In the genomic region with DNA sequence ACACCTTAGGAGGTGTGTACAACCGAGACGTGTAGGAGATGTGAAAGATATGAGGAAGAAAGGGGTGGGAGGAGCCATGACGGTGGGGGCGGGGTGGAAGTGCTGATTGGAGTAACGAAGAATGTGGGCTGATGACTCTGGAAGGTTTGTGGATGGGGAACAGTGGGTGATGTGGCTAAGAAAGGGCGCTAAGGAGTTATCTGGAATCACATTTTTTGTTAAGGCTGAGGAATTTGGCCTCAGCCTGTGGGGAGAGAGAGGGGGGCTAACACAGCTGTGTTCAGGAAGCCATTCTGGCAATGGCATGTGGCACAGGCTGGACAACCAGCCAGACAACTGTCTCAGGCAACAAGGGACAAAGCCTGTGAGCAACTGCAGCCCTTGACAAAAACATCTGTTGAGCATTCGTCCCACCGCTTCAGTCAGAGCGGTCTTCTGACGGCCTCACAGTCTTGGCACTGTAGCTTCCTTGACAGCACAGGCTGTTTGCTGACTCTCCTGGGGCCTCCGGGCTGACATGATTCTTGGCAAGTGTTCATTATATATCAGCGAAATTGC, we compare ENCODE assay signal across 8 mouse cellular contexts. TPM values are rescaled to one million over a fixed set of nuclear protein-coding genes. Genes with fewer than 3 reads are reported as not detected.
DNase-seq lines count a peak whose midpoint lies in the region; ATAC-seq and TF ChIP-seq lines count a peak whose summit lies in the region.

No protein-coding gene starts in this region.

- H3K9ac ChIP-seq in intestine, embryonic 15.5 days: no peak overlapping the region
- 0 out of 2 replicates have a peak overlapping the region, but pooled peaks have one; percentile 1 for H3K9ac ChIP-seq in liver, postnatal 0 days (replicated peaks)
- H3K9ac ChIP-seq in neural tube, embryonic 15.5 days (replicated peaks): no peak overlapping the region

- peak overlapping the region; percentile 74 for H3K27ac ChIP-seq in intestine, embryonic 15.5 days
- peak overlapping the region; percentile 55 for H3K27ac ChIP-seq in liver, postnatal 0 days (ENCODE audit: low read depth)
- 0 out of 2 replicates have a peak overlapping the region, but pooled peaks have one; percentile 37 for H3K27ac ChIP-seq in neural tube, embryonic 15.5 days (replicated peaks)

- no peaks in the 10 kb centered on the region for H3K27me3 ChIP-seq in intestine, embryonic 15.5 days (replicated peaks)
- no peaks in the 10 kb centered on the region for H3K27me3 ChIP-seq in liver, postnatal 0 days (ENCODE audit: insufficient read depth, low read length)
- H3K27me3 ChIP-seq in neural tube, embryonic 15.5 days (replicated peaks): no peaks in the 10 kb centered on the region

- TF ChIP-seq CTCF in liver, postnatal 0 days (IDR thresholded peaks at IDR 0.05; ENCODE audit: low read depth): no peak

- H3K4me3 ChIP-seq in intestine, embryonic 15.5 days (replicated peaks): no peak overlapping the region
- no peak overlapping the region for H3K4me3 ChIP-seq in liver, postnatal 0 days (ENCODE audit: low read depth, low read length)
- H3K4me3 ChIP-seq in neural tube, embryonic 15.5 days (replicated peaks): no peak overlapping the region

- H3K9me3 ChIP-seq in intestine, embryonic 15.5 days: no peaks in the 10 kb centered on the region
- H3K9me3 ChIP-seq in liver, postnatal 0 days (ENCODE audit: low read length): no peaks in the 10 kb centered on the region
- H3K9me3 ChIP-seq in neural tube, embryonic 15.5 days (replicated peaks): no peaks in the 10 kb centered on the region

- no peaks in the 10 kb centered on the region for H3K36me3 ChIP-seq in intestine, embryonic 15.5 days
- no peaks in the 10 kb centered on the region for H3K36me3 ChIP-seq in liver, postnatal 0 days (replicated peaks; ENCODE audit: insufficient read depth, low read length)
- H3K36me3 ChIP-seq in neural tube, embryonic 15.5 days: no peaks in the 10 kb centered on the region

- H3K4me2 ChIP-seq in intestine, embryonic 15.5 days (replicated peaks): peak overlapping the region; percentile 37
- H3K4me2 ChIP-seq in liver, postnatal 0 days (ENCODE audit: low read depth, low read length): peak overlapping the region; percentile 57
- no peak overlapping the region for H3K4me2 ChIP-seq in neural tube, embryonic 15.5 days

- peak; percentile 15 to 22 for DNase-seq in cerebellum, postnatal 25 days
- DNase-seq in cerebellum, adult 11-12 months: no peak
- DNase-seq in c-Kit-positive CD71-positive TER-119-negative erythroid progenitor cells, embryonic 14.5 days (ENCODE audit: low read depth): peak; percentile 50
- peak; percentile 99 for DNase-seq in heart, adult 11 months
- peak; percentile 61 for DNase-seq in liver, postnatal 0 days
- DNase-seq in frontal cortex, adult 2 months (ENCODE audit: extremely low spot score in 1 of 2, low spot score in 1 of 2): no peak

- WGBS in intestine, embryonic 15.5 days: 26% methylated on average over 12 of the region's 12 CpGs
- 25% methylated on average over 12 of the region's 12 CpGs for WGBS in liver, postnatal 0 days (ENCODE audit: insufficient replicate concordance)
- WGBS in neural tube, embryonic 15.5 days: 37% methylated on average over 12 of the region's 12 CpGs

- H3K4me1 ChIP-seq in intestine, embryonic 15.5 days (replicated peaks): peaks cover 35% of the 10 kb centered on the region
- H3K4me1 ChIP-seq in liver, postnatal 0 days (ENCODE audit: insufficient read depth): peaks cover 20% of the 10 kb centered on the region
- peaks cover 16% of the 10 kb centered on the region for H3K4me1 ChIP-seq in neural tube, embryonic 15.5 days

- TF ChIP-seq EP300 in liver, postnatal 0 days (IDR thresholded peaks at IDR 0.05; ENCODE audit: low read depth): no peak

- peak; percentile 55 for ATAC-seq in intestine, embryonic 15.5 days
- ATAC-seq in liver, postnatal 0 days: peak; percentile 44; the same call in 1 of the 2 replicates
- 0 out of 2 replicates have a peak, but pooled peaks have one; percentile 28 for ATAC-seq in neural tube, embryonic 15.5 days (ENCODE audit: low FRiP score)

RNA-seq across cellular contexts. Expression of a gene that starts 23.1 kb away (rescaled TPM):
- 30.2 and 33.2 TPM in 2 replicates for polyA plus RNA-seq in intestine, embryonic 15.5 days (2015; fragmentation: Nextera tagmentation; extraction: Ambion mirVana)
- polyA plus RNA-seq in liver, postnatal 0 days (2015; fragmentation: Nextera tagmentation; extraction: Ambion mirVana): 26.4 and 30.2 TPM in 2 replicates
- 8.8 and 16.6 TPM in 2 replicates for polyA plus RNA-seq in neural tube, embryonic 15.5 days (2015; fragmentation: Nextera tagmentation; extraction: Ambion mirVana)
- polyA plus RNA-seq in frontal cortex, adult 2 months (2012; rRNA removed): 4.7 and 5.2 TPM in 2 replicates

RNA-seq across cellular contexts. Expression of a gene that starts 43.0 kb away (rescaled TPM):
- 309 and 393 TPM in 2 replicates for polyA plus RNA-seq in intestine, embryonic 15.5 days (2015; fragmentation: Nextera tagmentation; extraction: Ambion mirVana)
- polyA plus RNA-seq in liver, postnatal 0 days (2015; fragmentation: Nextera tagmentation; extraction: Ambion mirVana): 0.65 and 1.2 TPM in 2 replicates
- polyA plus RNA-seq in neural tube, embryonic 15.5 days (2015; fragmentation: Nextera tagmentation; extraction: Ambion mirVana): 4.2 TPM in 1 of 2 replicates, not detected in the other
- polyA plus RNA-seq in frontal cortex, adult 2 months (2012; rRNA removed): not detected in 2 replicates

Comparison
In these comparisons a context has a peak if more than half of its experiments do, and no peak if none do; other contexts are left out.
1. DNase-seq: peak in cerebellum, postnatal 25 days (2 of 2), c-Kit-positive CD71-positive TER-119-negative erythroid progenitor cells, embryonic 14.5 days (single experiment), heart, adult 11 months (single experiment) and liver, postnatal 0 days (single experiment); none in cerebellum, adult 11-12 months (single experiment) and frontal cortex, adult 2 months (0 of 2).
2. RNA of a gene that starts 43.0 kb away (polyA plus RNA-seq): 309 to 393 TPM in intestine, embryonic 15.5 days; 0.65 to 1.2 TPM in liver, postnatal 0 days, 4.2 TPM in neural tube, embryonic 15.5 days and not detected in frontal cortex, adult 2 months; every median in the first group is over 10 times any median in the second.
3. Peak in every context shown above with its lines, with median percentiles within 50 percentile points of each other: ATAC-seq and H3K27ac ChIP-seq.